Mouse (Mus musculus) kidney, embryonic 14.5 days (tissue): ENCODE data around the gene Gm28308. TPM values are rescaled to one million over a fixed set of nuclear protein-coding genes. Genes with fewer than 3 reads are reported as not detected.

Source experiments
- ATAC-seq: fragments of 200-750 bp; cut with Nextera tagmentation; 2 replicates; pipeline ENCODE4 v1.8.0; 2017; ENCODE audit warnings: moderate number of reproducible peaks, mild to moderate bottlenecking, moderate TSS enrichment, moderate library complexity; ENCODE audit not compliant: low FRiP score, low TSS enrichment
- H3K27ac ChIP-seq: fragments of 300-500 bp; sonication (generic); 2 replicates; pipeline ENCODE4 v1.5.1; 2014; ENCODE audit warnings: low read depth, mild to moderate bottlenecking, low read length, moderate library complexity, mixed read lengths
- H3K27me3 ChIP-seq: fragments of 300-500 bp; sonication (generic); 2 replicates; pipeline ENCODE4 v1.6.1; 2014; ENCODE audit warnings: mild to moderate bottlenecking, low read length; ENCODE audit not compliant: control insufficient read depth, insufficient read depth
- H3K36me3 ChIP-seq: fragments of 300-500 bp; sonication (generic); 2 replicates; pipeline ENCODE4 v1.6.1; 2014; ENCODE audit warnings: low read length, mixed read lengths; ENCODE audit not compliant: control insufficient read depth, insufficient read depth
- H3K4me1 ChIP-seq: fragments of 300-500 bp; sonication (generic); 2 replicates; pipeline ENCODE4 v1.6.1; 2014; ENCODE audit warnings: low read length, mixed read lengths; ENCODE audit not compliant: control insufficient read depth, insufficient read depth
- H3K4me2 ChIP-seq: fragments of 300-500 bp; sonication (generic); replicated peaks from 2 replicates; pipeline ENCODE4 v1.6.1; 2014; ENCODE audit warnings: low read depth, mild to moderate bottlenecking, low read length
- H3K4me3 ChIP-seq: fragments of 300-500 bp; sonication (generic); 2 replicates; pipeline ENCODE4 v1.5.1; 2014; ENCODE audit warnings: mild to moderate bottlenecking, low read length
- H3K9ac ChIP-seq: fragments of 300-500 bp; sonication (generic); 2 replicates; pipeline ENCODE4 v1.6.1; 2014; ENCODE audit warnings: low read depth, mild to moderate bottlenecking, low read length, moderate library complexity
- H3K9me3 ChIP-seq: fragments of 300-500 bp; sonication (generic); 2 replicates; pipeline ENCODE4 v1.6.1; 2016; ENCODE audit warnings: low read length; ENCODE audit not compliant: control insufficient read depth
- WGBS: fragments of 180-500 bp; shearing (Covaris S2); extraction: QIAGEN DNeasy Blood & Tissue Kit; methylation state at CpG from one replicate; pipeline ENCODE4 v1.1.7; 2014; 5-methylcytosine and 5-hydroxymethylcytosine counted together
- polyA plus RNA-seq: library from polyadenylated mRNA; unstranded; fragments of >200 nt; fragmentation: Nextera tagmentation; extraction: Ambion mirVana; gene quantifications from 2 replicates; pipeline ENCODE4 v1.2.1, GENCODE M21; 2014

Gm28308 gene
- polyA plus RNA-seq, 1 experiment from 2014 or later = not detected

- 2% methylated on average over 41 of the region's 41 CpGs for WGBS
- H3K27me3 ChIP-seq = no peaks in the 10 kb centered on the region
- peaks cover 66% of the 10 kb centered on the region for H3K4me1 ChIP-seq
Observed at GRCm38 (mm10) chr6:52174968-52175751, 38.0 kb downstream of the Gm28308 start.

DNA sequence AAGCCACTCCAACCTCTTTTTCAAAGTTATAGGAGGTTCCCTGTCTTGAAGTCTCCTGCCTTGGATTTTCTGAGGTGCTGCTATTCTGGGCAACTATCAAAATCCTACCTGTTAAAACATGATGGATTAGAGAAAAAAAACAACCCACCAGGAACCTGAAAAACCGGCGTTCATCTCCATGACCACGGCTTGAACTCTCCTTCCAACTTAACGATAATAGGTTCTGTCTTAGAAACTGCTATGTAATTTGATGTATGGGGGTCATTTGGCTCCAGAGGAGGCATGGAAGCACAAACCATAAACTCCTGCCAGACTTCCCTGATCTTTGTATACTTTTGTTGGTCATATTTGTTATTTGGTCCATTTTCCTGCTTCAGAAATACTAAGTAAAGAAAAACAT, 39.5 kb downstream of the Gm28308 start:
- Histone ChIP-seq H3K9ac (no peak overlapping the region; the same call in 1 of the 2 replicates), H3K4me3 (peak overlapping the region; percentile 35), H3K4me2 (peak overlapping the region; percentile 59), H3K36me3 (peaks cover 15% of the 10 kb centered on the region; the same call in 1 of the 2 replicates), H3K27ac (peak overlapping the region; percentile 97), H3K9me3 (no peaks in the 10 kb centered on the region), H3K27me3 (no peaks in the 10 kb centered on the region), H3K4me1 (peaks cover 61% of the 10 kb centered on the region)
- ATAC-seq = no peak
- 0% methylated on average over 4 of the region's 4 CpGs for WGBS

More at GRCm38 (mm10) chr6:52174968-52175751, 38.0 kb downstream of the Gm28308 start:
- Histone ChIP-seq H3K27ac (peak overlapping the region; percentile 98), H3K9me3 (no peaks in the 10 kb centered on the region), H3K4me3 (peak overlapping the region; percentile 71), H3K36me3 (peaks cover 12% of the 10 kb centered on the region; the same call in 1 of the 2 replicates), H3K4me2 (peak overlapping the region; percentile 67), H3K9ac (peak overlapping the region; percentile 88)
- ATAC-seq = peak; percentile 65

- peaks cover 15% of the 10 kb centered on the region; the same call in 1 of the 2 replicates for H3K36me3 ChIP-seq
- H3K9ac ChIP-seq = peak overlapping the region; percentile 47
- peak; percentile 59 for ATAC-seq
- no peaks in the 10 kb centered on the region; the same call in 1 of the 2 replicates for H3K27me3 ChIP-seq
- peaks cover 68% of the 10 kb centered on the region for H3K4me1 ChIP-seq
- peak overlapping the region; percentile 35 for H3K4me3 ChIP-seq
- peak overlapping the region; percentile 59 for H3K4me2 ChIP-seq
- H3K9me3 ChIP-seq = no peaks in the 10 kb centered on the region
- H3K27ac ChIP-seq = peak overlapping the region; percentile 97
- under 1% methylated on average over 35 of the region's 35 CpGs for WGBS
Observed at GRCm38 (mm10) chr6:52172501-52172900, 40.6 kb downstream of the Gm28308 start.

DNA sequence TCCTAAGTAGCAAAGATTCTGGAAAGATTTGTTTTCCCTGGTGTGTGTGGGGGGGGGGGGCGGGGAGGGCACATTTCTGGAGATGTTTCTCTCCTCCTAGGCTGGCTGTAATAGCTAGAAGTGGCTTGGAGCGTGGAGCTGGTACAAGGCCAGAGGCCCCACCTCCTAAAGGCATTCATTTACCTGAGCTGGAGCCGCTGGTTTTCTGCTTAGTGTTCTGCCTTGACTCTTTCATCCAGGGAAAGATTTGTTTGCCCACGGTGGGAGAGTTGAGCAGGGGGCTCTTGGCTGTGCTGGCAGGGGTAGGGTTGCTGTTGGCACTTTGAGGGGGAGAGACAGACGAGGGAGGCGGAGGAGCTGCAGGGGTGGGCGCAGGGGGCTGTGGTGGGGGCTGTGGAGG, 41.2 kb downstream of the Gm28308 start:
- Histone ChIP-seq H3K27me3 (no peaks in the 10 kb centered on the region; the same call in 1 of the 2 replicates), H3K9ac (peak overlapping the region; percentile 47), H3K4me1 (peaks cover 72% of the 10 kb centered on the region), H3K4me2 (peak overlapping the region; percentile 59), H3K36me3 (peaks cover 15% of the 10 kb centered on the region; the same call in 1 of the 2 replicates), H3K27ac (peak overlapping the region; percentile 97), H3K9me3 (no peaks in the 10 kb centered on the region), H3K4me3 (peak overlapping the region; percentile 35)
- WGBS = 12% methylated on average over 7 of the region's 7 CpGs
- ATAC-seq = no peak; the same call in 1 of the 2 replicates

GRCm38 (mm10) chr6:52171331-52171730, 41.8 kb downstream of the Gm28308 start:
- Histone ChIP-seq H3K4me1 (peaks cover 71% of the 10 kb centered on the region), H3K27ac (peak overlapping the region; percentile 97), H3K36me3 (peaks cover 15% of the 10 kb centered on the region; the same call in 1 of the 2 replicates), H3K9me3 (no peaks in the 10 kb centered on the region), H3K9ac (0 out of 2 replicates have a peak overlapping the region, but pooled peaks have one; percentile 44), H3K4me3 (no peak overlapping the region), H3K4me2 (0 out of 2 replicates have a peak overlapping the region, but pooled peaks have one; percentile 15), H3K27me3 (no peaks in the 10 kb centered on the region; the same call in 1 of the 2 replicates)
- WGBS = 9% methylated on average over 4 of the region's 4 CpGs
- ATAC-seq = no peak

- H3K4me1 ChIP-seq = peaks cover 72% of the 10 kb centered on the region
- H3K27ac ChIP-seq = peak overlapping the region; percentile 97
- peak overlapping the region; percentile 32 for H3K4me2 ChIP-seq
- WGBS = 21% methylated on average over 5 of the region's 5 CpGs
- H3K9me3 ChIP-seq = no peaks in the 10 kb centered on the region
- peaks cover 15% of the 10 kb centered on the region; the same call in 1 of the 2 replicates for H3K36me3 ChIP-seq
- ATAC-seq = no peak
- peak overlapping the region; percentile 44 for H3K9ac ChIP-seq
- no peaks in the 10 kb centered on the region; the same call in 1 of the 2 replicates for H3K27me3 ChIP-seq
- no peak overlapping the region for H3K4me3 ChIP-seq
Observed at GRCm38 (mm10) chr6:52170898-52171223, 42.3 kb downstream of the Gm28308 start.

DNA sequence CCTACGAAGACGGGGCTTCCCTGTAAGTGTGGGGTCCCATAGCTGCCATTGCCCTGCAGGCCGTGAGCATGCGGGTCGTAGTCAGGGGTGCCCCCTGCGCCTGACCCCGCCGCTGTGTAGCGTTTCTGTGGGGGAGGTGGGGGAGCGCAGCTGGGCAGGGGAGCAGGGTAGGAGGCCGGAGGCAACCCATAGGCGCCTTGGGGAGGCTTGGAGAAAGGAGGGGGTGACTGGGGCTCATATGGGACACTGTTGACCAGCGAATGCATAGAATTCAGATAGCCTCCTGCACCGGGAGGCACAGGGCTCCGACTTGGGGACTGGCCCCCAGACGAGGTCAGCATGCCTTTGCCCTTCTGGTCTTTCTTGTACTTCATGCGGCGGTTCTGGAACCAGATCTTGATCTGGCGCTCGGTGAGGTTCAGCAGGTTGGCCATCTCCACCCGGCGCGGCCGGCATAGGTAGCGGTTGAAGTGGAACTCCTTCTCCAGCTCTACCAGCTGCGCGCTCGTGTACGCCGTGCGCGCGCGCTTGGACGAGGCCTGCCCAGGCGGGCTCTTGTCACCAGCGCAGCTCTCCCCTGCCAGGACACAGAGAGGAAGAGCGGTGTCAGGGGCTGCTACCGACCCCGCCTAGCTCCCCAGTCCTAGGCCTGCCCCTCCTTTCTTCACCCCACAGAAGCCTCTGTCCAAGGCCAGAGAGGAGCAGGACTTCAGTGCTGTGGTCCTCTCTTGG, 42.8 kb downstream of the Gm28308 start:
- Histone ChIP-seq H3K4me1 (peaks cover 76% of the 10 kb centered on the region), H3K27ac (peak overlapping the region; percentile 97), H3K36me3 (peaks cover 15% of the 10 kb centered on the region; the same call in 1 of the 2 replicates), H3K27me3 (no peaks in the 10 kb centered on the region; the same call in 1 of the 2 replicates), H3K9ac (peak overlapping the region; percentile 44), H3K4me3 (0 out of 2 replicates have a peak overlapping the region, but pooled peaks have one; percentile 9), H3K9me3 (no peaks in the 10 kb centered on the region), H3K4me2 (peak overlapping the region; percentile 32)
- ATAC-seq = 0 out of 2 replicates have a peak, but pooled peaks have one; percentile 6
- WGBS = 15% methylated on average over 40 of the region's 40 CpGs

DNA sequence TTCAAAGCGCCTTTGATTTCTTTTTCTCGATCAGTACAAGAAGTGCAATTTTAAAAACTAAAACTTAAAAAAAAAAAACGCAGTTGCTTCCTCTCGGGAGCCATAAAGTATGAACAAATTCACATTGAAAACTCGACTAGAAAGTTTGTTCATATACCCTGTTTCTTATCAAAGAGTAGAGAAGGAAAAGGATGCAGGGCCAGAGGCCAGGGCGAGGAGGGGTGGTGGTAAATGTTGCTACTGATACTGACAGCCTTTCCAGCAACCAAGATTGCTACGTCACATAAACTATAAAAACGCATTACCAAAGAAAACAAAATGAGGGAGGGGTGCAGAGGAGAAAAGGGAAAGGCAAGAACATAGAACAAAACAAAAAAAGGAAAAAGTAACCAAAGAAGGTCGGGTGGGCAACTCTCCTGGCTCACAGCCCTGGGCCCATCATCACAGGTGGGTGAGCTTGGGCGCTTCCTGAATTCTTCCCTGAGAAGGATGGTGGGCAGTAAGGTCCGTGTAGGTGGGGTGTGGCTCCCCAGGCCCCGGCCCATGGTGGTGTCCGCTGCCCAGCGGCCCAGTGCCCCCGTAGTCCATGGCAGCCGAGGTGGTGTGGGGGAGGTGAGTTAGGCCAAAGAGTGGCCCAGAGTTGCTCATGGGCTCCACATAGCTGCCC, 43.5 kb downstream of the Gm28308 start:
- Histone ChIP-seq H3K9ac (peak overlapping the region; percentile 44; the same call in 1 of the 2 replicates), H3K4me2 (peak overlapping the region; percentile 32), H3K36me3 (peaks cover 15% of the 10 kb centered on the region; the same call in 1 of the 2 replicates), H3K4me1 (peaks cover 82% of the 10 kb centered on the region), H3K4me3 (no peak overlapping the region), H3K9me3 (no peaks in the 10 kb centered on the region), H3K27me3 (no peaks in the 10 kb centered on the region; the same call in 1 of the 2 replicates), H3K27ac (peak overlapping the region; percentile 97)
- 24% methylated on average over 16 of the region's 16 CpGs for WGBS
- ATAC-seq = no peak
